Mouse (Mus musculus): ENCODE data around the gene Olfr128. TPM values are rescaled to one million over a fixed set of nuclear protein-coding genes. Genes with fewer than 3 reads are reported as not detected.
"Not testable (repeated sequence)": the region's sequence is repeated elsewhere in the genome, so short reads cannot be mapped to it uniquely, and the experiment has no call there.

Gene Olfr128
- not detected in 2 replicates for total RNA-seq (2014; rRNA removed)
- not detected in 2 replicates for polyA plus RNA-seq (2015; fragmentation: Nextera tagmentation; extraction: Ambion mirVana)

DNA sequence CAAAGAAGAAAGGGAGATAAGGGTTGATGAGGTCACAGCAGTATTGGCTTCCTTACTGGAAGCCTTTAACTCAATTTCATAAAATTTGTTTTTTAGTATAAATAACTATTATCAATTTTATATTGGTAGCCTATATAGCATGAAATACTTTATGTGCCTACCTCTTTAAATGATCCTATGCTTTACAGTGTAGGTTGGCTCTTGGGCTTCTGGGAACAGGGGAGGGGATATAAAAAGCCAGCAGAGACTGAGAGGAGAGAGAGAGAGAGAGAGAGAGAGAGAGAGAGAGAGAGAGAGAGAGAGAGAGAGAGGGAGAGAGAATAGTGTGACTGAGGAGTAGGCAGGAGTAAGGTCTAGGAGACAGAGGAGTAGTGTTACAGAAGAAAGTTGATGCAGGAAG, at the start of gene Olfr128:
Gene Olfr128 (plus strand): TSS at position 301 of the 400 bp plus-strand sequence.
- no peaks in the 10 kb centered on the region for H3K9me3 ChIP-seq (ENCODE audit: low read length)

DNA sequence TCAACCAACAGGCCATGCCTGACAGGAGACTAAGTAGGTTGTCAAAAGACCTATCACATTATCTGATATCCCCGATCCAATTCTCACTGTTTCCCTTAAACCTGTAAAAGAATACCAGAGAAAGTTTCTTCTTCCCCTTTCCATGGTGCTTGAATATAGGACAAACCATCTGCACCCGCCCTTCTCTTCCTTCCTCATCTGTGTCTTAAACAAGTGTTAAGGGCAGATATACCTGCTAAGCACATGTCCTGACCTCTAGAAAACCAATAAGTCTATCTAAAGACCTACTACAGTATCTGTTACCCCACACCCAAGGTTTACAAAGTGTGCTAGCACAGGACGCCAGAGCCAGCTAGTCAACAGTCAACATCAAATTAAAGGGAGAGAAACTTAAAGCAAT, 46.5 kb upstream of the Olfr128 start:
- TF ChIP-seq CTCF (IDR thresholded peaks at IDR 0.05), result no peak
- Histone ChIP-seq H3K4me1 (ENCODE audit: insufficient read depth, low read length) (no peaks in the 10 kb centered on the region), H3K4me3 (ENCODE audit: low read depth, low read length) (no peak overlapping the region), H3K9me3 (ENCODE audit: low read length) (no peaks in the 10 kb centered on the region), H3K9ac (replicated peaks; ENCODE audit: low read length, poor library complexity, severe bottlenecking) (no peak overlapping the region), H3K36me3 (ENCODE audit: insufficient read depth, low read length) (no peaks in the 10 kb centered on the region), H3K27ac (ENCODE audit: low read depth, low read length) (no peak overlapping the region), H3K27me3 (ENCODE audit: insufficient read depth, low read length) (no peaks in the 10 kb centered on the region), H3K4me2 (ENCODE audit: low read depth, low read length, poor library complexity, severe bottlenecking) (no peak overlapping the region)
- WGBS, result 86% methylated on average over 3 of the region's 3 CpGs
- no peak for ATAC-seq (ENCODE audit: low FRiP score)
- no peak for DNase-seq (ENCODE audit: low spot score)

More for the DNA sequence above, at the start of gene Olfr128:
- no peak within 1 kb of the TSS for H3K4me3 ChIP-seq (ENCODE audit: low read depth, low read length)
- TF ChIP-seq CTCF (IDR thresholded peaks at IDR 0.05), result no peak
- H3K4me2 ChIP-seq (ENCODE audit: low read depth, low read length, poor library complexity, severe bottlenecking), result no peak within 1 kb of the TSS
- no peak within 1 kb of the TSS for H3K27ac ChIP-seq (ENCODE audit: low read depth, low read length)
- no peaks in the 10 kb centered on the region for H3K27me3 ChIP-seq (ENCODE audit: insufficient read depth, low read length)
- ATAC-seq (ENCODE audit: low FRiP score), result no peak
- H3K9ac ChIP-seq (replicated peaks; ENCODE audit: low read length, poor library complexity, severe bottlenecking), result no peak within 1 kb of the TSS
- no peak for DNase-seq (ENCODE audit: low spot score)
- no peaks in the 10 kb centered on the region for H3K4me1 ChIP-seq (ENCODE audit: insufficient read depth, low read length)
- no peaks in the 10 kb centered on the region for H3K36me3 ChIP-seq (ENCODE audit: insufficient read depth, low read length)

- ATAC-seq (ENCODE audit: low FRiP score), result no peak
- H3K9me3 ChIP-seq (ENCODE audit: low read length), result no peaks in the 10 kb centered on the region
These were observed 20.2 kb upstream of the Olfr128 start, which contains the start of gene Olfr127 for GRCm38 (mm10) chr17:37900137-37900536. Gene Olfr127 (plus strand): TSS chr17:37900437.

GRCm38 (mm10) chr17:37906821-37907220, 13.5 kb upstream of the Olfr128 start:
- not testable (repeated sequence) for H3K9me3 ChIP-seq (ENCODE audit: low read length); H3K4me3 ChIP-seq (ENCODE audit: low read depth, low read length); H3K4me2 ChIP-seq (ENCODE audit: low read depth, low read length, poor library complexity, severe bottlenecking); H3K36me3 ChIP-seq (ENCODE audit: insufficient read depth, low read length); H3K27ac ChIP-seq (ENCODE audit: low read depth, low read length); ATAC-seq (ENCODE audit: low FRiP score); H3K9ac ChIP-seq (replicated peaks; ENCODE audit: low read length, poor library complexity, severe bottlenecking); DNase-seq (ENCODE audit: low spot score); H3K27me3 ChIP-seq (ENCODE audit: insufficient read depth, low read length); H3K4me1 ChIP-seq (ENCODE audit: insufficient read depth, low read length)
- 74% methylated on average over 8 of the region's 8 CpGs for WGBS

More at GRCm38 (mm10) chr17:37900137-37900536, 20.2 kb upstream of the Olfr128 start, which contains the start of gene Olfr127:
- DNase-seq (ENCODE audit: low spot score), result no peak
- no peaks in the 10 kb centered on the region for H3K27me3 ChIP-seq (ENCODE audit: insufficient read depth, low read length)
- no peak within 1 kb of the TSS for H3K9ac ChIP-seq (replicated peaks; ENCODE audit: low read length, poor library complexity, severe bottlenecking)
- H3K4me2 ChIP-seq (ENCODE audit: low read depth, low read length, poor library complexity, severe bottlenecking), result no peak within 1 kb of the TSS
- WGBS, result 69% methylated on average over 1 of the region's 1 CpGs
- H3K36me3 ChIP-seq (ENCODE audit: insufficient read depth, low read length), result no peaks in the 10 kb centered on the region
- no peak for TF ChIP-seq CTCF (IDR thresholded peaks at IDR 0.05)
- no peak within 1 kb of the TSS for H3K4me3 ChIP-seq (ENCODE audit: low read depth, low read length)
- H3K27ac ChIP-seq (ENCODE audit: low read depth, low read length), result no peak within 1 kb of the TSS
- no peaks in the 10 kb centered on the region for H3K4me1 ChIP-seq (ENCODE audit: insufficient read depth, low read length)

DNA sequence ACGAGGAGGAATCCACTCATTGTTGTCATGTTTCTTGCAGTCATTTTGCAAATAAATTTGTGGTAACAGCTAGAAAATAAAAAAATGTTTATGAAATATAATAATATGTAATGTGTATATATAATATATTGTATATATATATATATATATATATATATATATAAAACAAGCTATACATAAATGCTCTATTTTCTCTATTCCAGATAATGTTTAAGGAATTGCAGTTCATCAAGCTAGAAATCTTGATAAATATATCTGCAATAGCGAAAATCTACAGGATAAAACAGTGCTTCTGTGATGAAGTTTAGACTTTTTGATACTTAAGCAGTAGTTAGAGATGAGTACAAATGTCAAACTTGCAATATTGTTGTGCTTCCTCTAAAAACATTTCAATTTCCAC, 32.6 kb downstream of the Olfr128 start, which contains the start of gene Olfr761:
Gene Olfr761 (minus strand): TSS at position 101 of the 400 bp plus-strand sequence.
- ATAC-seq (ENCODE audit: low FRiP score), result no peak
- no peak within 1 kb of the TSS for H3K9ac ChIP-seq (replicated peaks; ENCODE audit: low read length, poor library complexity, severe bottlenecking)
- no peak for TF ChIP-seq CTCF (IDR thresholded peaks at IDR 0.05)
- no peaks in the 10 kb centered on the region for H3K27me3 ChIP-seq (ENCODE audit: insufficient read depth, low read length)
- H3K4me1 ChIP-seq (ENCODE audit: insufficient read depth, low read length), result no peaks in the 10 kb centered on the region
- no peak within 1 kb of the TSS for H3K4me2 ChIP-seq (ENCODE audit: low read depth, low read length, poor library complexity, severe bottlenecking)
- H3K36me3 ChIP-seq (ENCODE audit: insufficient read depth, low read length), result no peaks in the 10 kb centered on the region
- no peak within 1 kb of the TSS for H3K4me3 ChIP-seq (ENCODE audit: low read depth, low read length)
- DNase-seq (ENCODE audit: low spot score), result no peak
- no peak within 1 kb of the TSS for H3K27ac ChIP-seq (ENCODE audit: low read depth, low read length)
- WGBS, result 87% methylated on average over 2 of the region's 2 CpGs
- H3K9me3 ChIP-seq (ENCODE audit: low read length), result no peaks in the 10 kb centered on the region

GRCm38 (mm10) chr17:37973591-37973990, 53.2 kb downstream of the Olfr128 start:
- 87% methylated on average over 3 of the region's 3 CpGs for WGBS
- Histone ChIP-seq H3K9ac (replicated peaks; ENCODE audit: low read length, poor library complexity, severe bottlenecking) (no peak overlapping the region), H3K4me1 (ENCODE audit: insufficient read depth, low read length) (no peaks in the 10 kb centered on the region), H3K4me2 (ENCODE audit: low read depth, low read length, poor library complexity, severe bottlenecking) (no peak overlapping the region), H3K4me3 (ENCODE audit: low read depth, low read length) (no peak overlapping the region), H3K27ac (ENCODE audit: low read depth, low read length) (no peak overlapping the region), H3K27me3 (ENCODE audit: insufficient read depth, low read length) (no peaks in the 10 kb centered on the region), H3K9me3 (ENCODE audit: low read length) (no peaks in the 10 kb centered on the region), H3K36me3 (ENCODE audit: insufficient read depth, low read length) (no peaks in the 10 kb centered on the region)
- TF ChIP-seq CTCF (IDR thresholded peaks at IDR 0.05), result no peak
- no peak for ATAC-seq (ENCODE audit: low FRiP score)
- no peak for DNase-seq (ENCODE audit: low spot score)

Other genes with a start within 250 kb of the Olfr128 start
- gene Olfr119, start 224.0 kb upstream of the Olfr128 start, total RNA-seq (2014; rRNA removed), result not detected in 2 replicates
- not detected in 2 replicates for gene Olfr119, start 224.0 kb upstream of the Olfr128 start, polyA plus RNA-seq (2015; fragmentation: Nextera tagmentation; extraction: Ambion mirVana)
- gene Olfr120, start 198.7 kb upstream of the Olfr128 start, total RNA-seq (2014; rRNA removed), result not detected in 2 replicates
- not detected in 2 replicates for gene Olfr120, start 198.7 kb upstream of the Olfr128 start, polyA plus RNA-seq (2015; fragmentation: Nextera tagmentation; extraction: Ambion mirVana)
- gene Olfr121, start 171.7 kb upstream of the Olfr128 start, total RNA-seq (2014; rRNA removed), result not detected in 2 replicates
- not detected in 2 replicates for gene Olfr121, start 171.7 kb upstream of the Olfr128 start, polyA plus RNA-seq (2015; fragmentation: Nextera tagmentation; extraction: Ambion mirVana)
- gene Olfr122, start 151.9 kb upstream of the Olfr128 start, total RNA-seq (2014; rRNA removed), result not detected in 2 replicates
- gene Olfr122, start 151.9 kb upstream of the Olfr128 start, polyA plus RNA-seq (2015; fragmentation: Nextera tagmentation; extraction: Ambion mirVana), result not detected in 2 replicates
- not detected in 2 replicates for gene Olfr123, start 127.0 kb upstream of the Olfr128 start, total RNA-seq (2014; rRNA removed)
- gene Olfr123, start 127.0 kb upstream of the Olfr128 start, polyA plus RNA-seq (2015; fragmentation: Nextera tagmentation; extraction: Ambion mirVana), result not detected in 2 replicates
- not detected in 2 replicates for gene Olfr124, start 120.7 kb upstream of the Olfr128 start, total RNA-seq (2014; rRNA removed)
- not detected in 2 replicates for gene Olfr124, start 120.7 kb upstream of the Olfr128 start, polyA plus RNA-seq (2015; fragmentation: Nextera tagmentation; extraction: Ambion mirVana)
- not detected in 2 replicates for gene Olfr125, start 87.6 kb upstream of the Olfr128 start, total RNA-seq (2014; rRNA removed)
- gene Olfr125, start 87.6 kb upstream of the Olfr128 start, polyA plus RNA-seq (2015; fragmentation: Nextera tagmentation; extraction: Ambion mirVana), result not detected in 2 replicates
- not detected in 2 replicates for gene Olfr126, start 73.1 kb upstream of the Olfr128 start, total RNA-seq (2014; rRNA removed)
- not detected in 2 replicates for gene Olfr126, start 73.1 kb upstream of the Olfr128 start, polyA plus RNA-seq (2015; fragmentation: Nextera tagmentation; extraction: Ambion mirVana)
- not detected in 2 replicates for gene Olfr127, start 20.1 kb upstream of the Olfr128 start, total RNA-seq (2014; rRNA removed)
- gene Olfr127, start 20.1 kb upstream of the Olfr128 start, polyA plus RNA-seq (2015; fragmentation: Nextera tagmentation; extraction: Ambion mirVana), result not detected in 2 replicates
- not detected in 2 replicates for gene Olfr761, start 32.5 kb downstream of the Olfr128 start, total RNA-seq (2014; rRNA removed)
- not detected in 2 replicates for gene Olfr761, start 32.5 kb downstream of the Olfr128 start, polyA plus RNA-seq (2015; fragmentation: Nextera tagmentation; extraction: Ambion mirVana)
- not detected in 2 replicates for gene Olfr129, start 139.5 kb downstream of the Olfr128 start, total RNA-seq (2014; rRNA removed)
- not detected in 2 replicates for gene Olfr129, start 139.5 kb downstream of the Olfr128 start, polyA plus RNA-seq (2015; fragmentation: Nextera tagmentation; extraction: Ambion mirVana)
- not detected in 2 replicates for gene Olfr130, start 143.4 kb downstream of the Olfr128 start, total RNA-seq (2014; rRNA removed)
- not detected in 2 replicates for gene Olfr130, start 143.4 kb downstream of the Olfr128 start, polyA plus RNA-seq (2015; fragmentation: Nextera tagmentation; extraction: Ambion mirVana)
- not detected in 2 replicates for gene Olfr131, start 168.1 kb downstream of the Olfr128 start, total RNA-seq (2014; rRNA removed)
- gene Olfr131, start 168.1 kb downstream of the Olfr128 start, polyA plus RNA-seq (2015; fragmentation: Nextera tagmentation; extraction: Ambion mirVana), result not detected in 2 replicates
- not detected in 2 replicates for gene Olfr132, start 214.0 kb downstream of the Olfr128 start, total RNA-seq (2014; rRNA removed)
- gene Olfr132, start 214.0 kb downstream of the Olfr128 start, polyA plus RNA-seq (2015; fragmentation: Nextera tagmentation; extraction: Ambion mirVana), result not detected in 2 replicates
- gene Olfr133, start 224.7 kb downstream of the Olfr128 start, total RNA-seq (2014; rRNA removed), result not detected in 2 replicates
- gene Olfr133, start 224.7 kb downstream of the Olfr128 start, polyA plus RNA-seq (2015; fragmentation: Nextera tagmentation; extraction: Ambion mirVana), result not detected in 2 replicates

Measured in midbrain, postnatal 0 days (tissue).